Mouse (Mus musculus): ENCODE results near the gene Prox2. TPM values are rescaled to one million over a fixed set of nuclear protein-coding genes. Genes with fewer than 3 reads are reported as not detected.

Gene Prox2
- polyA plus RNA-seq, 1 experiment from 2014 or later = 3.1 TPM

- Histone ChIP-seq H3K9me3 (replicated peaks) (no peaks in the 10 kb centered on the region), H3K27me3 (no peaks in the 10 kb centered on the region), H3K4me2 (replicated peaks) (no peak overlapping the region), H3K4me3 (replicated peaks) (no peak overlapping the region), H3K36me3 (peaks cover 74% of the 10 kb centered on the region), H3K9ac (no peak overlapping the region), H3K27ac (replicated peaks) (no peak overlapping the region), H3K4me1 (peaks cover 11% of the 10 kb centered on the region; the same call in 1 of the 2 replicates)
- no peak for ATAC-seq (ENCODE audit: insufficient number of reproducible peaks, low FRiP score, low TSS enrichment, low read depth)
- 94% methylated on average over 9 of the region's 9 CpGs for WGBS
Measured at GRCm38 (mm10) chr12:85129426-85129978, 18.9 kb upstream of the Prox2 start.

DNA sequence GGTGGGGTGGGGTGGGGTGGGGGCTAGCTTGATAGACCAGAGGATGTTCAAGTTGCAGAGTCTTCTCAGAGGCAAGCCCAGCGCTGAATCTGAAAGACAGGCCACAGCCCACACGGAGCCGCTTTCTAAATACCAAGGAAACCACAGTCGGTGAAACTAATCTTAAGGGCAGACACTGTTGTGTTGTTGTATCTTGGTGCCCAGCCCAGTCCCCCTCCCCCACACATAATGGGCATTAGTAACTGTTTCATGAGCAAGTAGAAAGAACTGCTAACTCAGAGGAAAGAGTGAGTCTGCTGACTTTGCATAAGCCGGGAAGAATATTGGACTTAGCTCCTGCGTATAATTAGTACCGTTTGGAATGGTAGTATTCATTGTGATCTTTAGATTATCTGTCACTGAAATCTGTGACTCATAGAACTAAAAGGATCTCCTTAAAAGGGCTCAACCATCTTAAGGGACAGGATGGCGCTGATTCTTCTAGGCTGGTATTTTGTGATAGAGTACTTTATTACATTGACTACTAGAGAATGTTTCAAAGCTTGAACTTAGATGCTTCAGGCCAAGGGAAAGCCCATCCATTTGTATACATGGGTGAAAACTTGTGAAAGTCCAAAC, 16.5 kb upstream of the Prox2 start:
- Histone ChIP-seq H3K4me1 (peaks cover 11% of the 10 kb centered on the region; the same call in 1 of the 2 replicates), H3K27ac (replicated peaks) (0 out of 2 replicates have a peak overlapping the region, but pooled peaks have one; percentile 28), H3K27me3 (no peaks in the 10 kb centered on the region), H3K4me2 (replicated peaks) (no peak overlapping the region), H3K36me3 (peaks cover 74% of the 10 kb centered on the region), H3K9me3 (replicated peaks) (no peaks in the 10 kb centered on the region), H3K4me3 (replicated peaks) (no peak overlapping the region), H3K9ac (no peak overlapping the region)
- 53% methylated on average over 8 of the region's 8 CpGs for WGBS
- ATAC-seq (ENCODE audit: insufficient number of reproducible peaks, low FRiP score, low TSS enrichment, low read depth) = peak; percentile 47; the same call in 1 of the 2 replicates

GRCm38 (mm10) chr12:85124751-85125150, 14.2 kb upstream of the Prox2 start:
- H3K36me3 ChIP-seq = peaks cover 75% of the 10 kb centered on the region
- WGBS = 94% methylated on average over 5 of the region's 5 CpGs
- no peaks in the 10 kb centered on the region for H3K27me3 ChIP-seq
- H3K27ac ChIP-seq (replicated peaks) = no peak overlapping the region
- H3K9me3 ChIP-seq (replicated peaks) = no peaks in the 10 kb centered on the region
- H3K9ac ChIP-seq = no peak overlapping the region
- peaks cover 11% of the 10 kb centered on the region; the same call in 1 of the 2 replicates for H3K4me1 ChIP-seq
- no peak overlapping the region for H3K4me3 ChIP-seq (replicated peaks)
- H3K4me2 ChIP-seq (replicated peaks) = no peak overlapping the region
- no peak for ATAC-seq (ENCODE audit: insufficient number of reproducible peaks, low FRiP score, low TSS enrichment, low read depth)

- no peaks in the 10 kb centered on the region for H3K27me3 ChIP-seq
- no peak overlapping the region for H3K9ac ChIP-seq
- WGBS = 93% methylated on average over 11 of the region's 11 CpGs
Measured at GRCm38 (mm10) chr12:85123645-85124044, 13.1 kb upstream of the Prox2 start.

DNA sequence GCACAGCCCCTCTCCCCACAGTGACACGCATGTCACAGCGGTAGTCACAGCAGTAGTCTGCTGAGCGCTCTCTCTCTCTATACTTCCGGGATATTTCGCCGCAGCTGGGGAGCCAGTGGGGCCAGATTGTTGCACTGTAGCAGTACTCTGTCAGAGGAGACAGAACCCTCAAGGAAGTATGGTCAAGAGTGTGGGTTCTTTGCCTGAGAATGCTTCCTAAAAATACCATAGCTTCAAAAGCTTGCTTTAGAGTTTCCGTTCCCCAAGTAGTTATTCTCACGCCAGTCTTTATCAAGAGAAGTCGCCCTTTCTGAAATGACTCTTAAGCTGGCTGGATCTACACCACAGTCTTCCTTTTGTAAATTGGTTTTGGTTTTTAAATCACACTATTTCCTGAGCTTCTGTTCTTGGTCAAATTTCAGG, 12.6 kb upstream of the Prox2 start:
- H3K4me2 ChIP-seq (replicated peaks) = no peak overlapping the region
- no peaks in the 10 kb centered on the region for H3K9me3 ChIP-seq (replicated peaks)
- H3K9ac ChIP-seq = no peak overlapping the region
- no peak for ATAC-seq (ENCODE audit: insufficient number of reproducible peaks, low FRiP score, low TSS enrichment, low read depth)
- H3K27me3 ChIP-seq = no peaks in the 10 kb centered on the region
- peaks cover 11% of the 10 kb centered on the region; the same call in 1 of the 2 replicates for H3K4me1 ChIP-seq
- WGBS = 95% methylated on average over 9 of the region's 9 CpGs
- no peak overlapping the region for H3K27ac ChIP-seq (replicated peaks)
- peaks cover 76% of the 10 kb centered on the region for H3K36me3 ChIP-seq
- no peak overlapping the region for H3K4me3 ChIP-seq (replicated peaks)

More at GRCm38 (mm10) chr12:85123645-85124044, 13.1 kb upstream of the Prox2 start:
- no peak overlapping the region for H3K4me2 ChIP-seq (replicated peaks)
- H3K9me3 ChIP-seq (replicated peaks) = no peaks in the 10 kb centered on the region
- H3K4me3 ChIP-seq (replicated peaks) = no peak overlapping the region
- H3K36me3 ChIP-seq = peaks cover 77% of the 10 kb centered on the region
- no peak for ATAC-seq (ENCODE audit: insufficient number of reproducible peaks, low FRiP score, low TSS enrichment, low read depth)
- H3K4me1 ChIP-seq = peaks cover 11% of the 10 kb centered on the region; the same call in 1 of the 2 replicates
- no peak overlapping the region for H3K27ac ChIP-seq (replicated peaks)

DNA sequence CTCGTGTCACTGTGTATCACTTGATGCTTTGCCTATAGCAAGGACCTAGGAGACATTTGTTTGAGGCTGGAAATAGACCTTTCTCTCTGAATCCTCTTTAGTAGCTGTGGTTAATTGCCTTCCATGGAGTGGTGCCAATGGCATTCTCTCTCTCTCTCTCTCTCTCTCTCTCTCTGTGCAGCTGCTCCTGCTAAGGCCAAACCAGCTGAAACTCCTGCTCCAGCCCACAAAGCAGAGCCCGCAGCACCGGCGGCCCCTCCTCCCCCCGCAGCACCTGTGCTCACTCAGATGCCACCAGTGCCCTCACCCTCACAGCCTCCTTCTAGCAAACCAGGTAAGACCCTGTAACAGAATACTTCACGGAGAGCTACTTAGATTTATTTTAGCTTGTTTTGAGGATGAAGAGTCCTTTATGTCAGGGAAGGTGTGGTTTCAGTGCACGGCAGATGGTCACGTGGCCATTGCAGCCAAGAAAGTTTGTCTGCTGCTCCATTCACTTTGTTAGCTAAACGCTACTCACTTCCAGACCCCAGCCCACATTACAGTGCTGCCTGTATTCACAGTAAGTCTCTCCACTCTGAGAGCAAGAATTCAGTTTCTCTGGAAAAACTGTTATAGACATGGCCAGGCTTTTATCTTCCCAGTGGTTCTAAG, 11.4 kb upstream of the Prox2 start:
- Histone ChIP-seq H3K4me1 (peaks cover 8% of the 10 kb centered on the region; the same call in 1 of the 2 replicates), H3K36me3 (peaks cover 69% of the 10 kb centered on the region), H3K27ac (replicated peaks) (no peak overlapping the region), H3K4me3 (replicated peaks) (no peak overlapping the region), H3K27me3 (no peaks in the 10 kb centered on the region), H3K9ac (no peak overlapping the region), H3K4me2 (replicated peaks) (no peak overlapping the region), H3K9me3 (replicated peaks) (no peaks in the 10 kb centered on the region)
- 0 out of 2 replicates have a peak, but pooled peaks have one; percentile 11 for ATAC-seq (ENCODE audit: insufficient number of reproducible peaks, low FRiP score, low TSS enrichment, low read depth)
- 76% methylated on average over 9 of the region's 9 CpGs for WGBS

- no peak overlapping the region for H3K27ac ChIP-seq (replicated peaks)
- ATAC-seq (ENCODE audit: insufficient number of reproducible peaks, low FRiP score, low TSS enrichment, low read depth) = no peak
Measured at GRCm38 (mm10) chr12:85115678-85116077, 5.1 kb upstream of the Prox2 start.

GRCm38 (mm10) chr12:85113917-85114316, 3.4 kb upstream of the Prox2 start:
- over 99% methylated on average over 3 of the region's 3 CpGs for WGBS
- peaks cover 7% of the 10 kb centered on the region for H3K36me3 ChIP-seq

More at GRCm38 (mm10) chr12:85115678-85116077, 5.1 kb upstream of the Prox2 start:
- Histone ChIP-seq H3K36me3 (peaks cover 22% of the 10 kb centered on the region), H3K9ac (no peak overlapping the region), H3K4me3 (replicated peaks) (no peak overlapping the region), H3K4me1 (peaks cover 32% of the 10 kb centered on the region), H3K27me3 (no peaks in the 10 kb centered on the region), H3K4me2 (replicated peaks) (no peak overlapping the region), H3K9me3 (replicated peaks) (no peaks in the 10 kb centered on the region)
- WGBS = 49% methylated on average over 7 of the region's 7 CpGs

DNA sequence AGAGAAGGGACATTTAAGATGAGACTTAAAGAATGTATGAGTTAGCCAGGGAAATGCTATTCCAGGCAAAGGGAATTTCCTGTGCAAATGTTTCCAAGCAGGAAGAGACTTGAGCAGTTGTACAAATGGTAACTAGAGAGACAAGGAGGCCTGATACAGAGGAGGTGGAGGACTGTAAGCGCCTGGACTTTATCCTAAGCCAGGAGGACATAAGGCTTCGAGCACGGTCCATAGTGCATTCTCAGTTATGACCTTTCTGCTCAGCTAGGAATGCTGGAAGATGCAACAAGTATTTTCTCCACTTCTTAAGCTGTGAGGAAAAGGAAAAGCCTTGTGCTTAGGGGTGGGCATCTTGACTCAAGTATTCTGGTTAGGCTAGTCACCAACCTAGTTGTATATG, 2.8 kb upstream of the Prox2 start:
- WGBS = 92% methylated on average over 3 of the region's 3 CpGs
- no peak overlapping the region for H3K4me3 ChIP-seq (replicated peaks)
- H3K9ac ChIP-seq = no peak overlapping the region
- no peak for ATAC-seq (ENCODE audit: insufficient number of reproducible peaks, low FRiP score, low TSS enrichment, low read depth)
- no peaks in the 10 kb centered on the region for H3K9me3 ChIP-seq (replicated peaks)
- H3K4me2 ChIP-seq (replicated peaks) = no peak overlapping the region
- no peaks in the 10 kb centered on the region for H3K27me3 ChIP-seq
- peaks cover 2% of the 10 kb centered on the region for H3K36me3 ChIP-seq
- no peak overlapping the region for H3K27ac ChIP-seq (replicated peaks)
- H3K4me1 ChIP-seq = peaks cover 46% of the 10 kb centered on the region

More at GRCm38 (mm10) chr12:85113917-85114316, 3.4 kb upstream of the Prox2 start:
- ATAC-seq (ENCODE audit: insufficient number of reproducible peaks, low FRiP score, low TSS enrichment, low read depth) = no peak
- H3K9ac ChIP-seq = no peak overlapping the region
- H3K4me3 ChIP-seq (replicated peaks) = no peak overlapping the region
- no peaks in the 10 kb centered on the region for H3K9me3 ChIP-seq (replicated peaks)
- H3K27me3 ChIP-seq = no peaks in the 10 kb centered on the region
- H3K4me2 ChIP-seq (replicated peaks) = no peak overlapping the region
- no peak overlapping the region for H3K27ac ChIP-seq (replicated peaks)
- H3K4me1 ChIP-seq = peaks cover 45% of the 10 kb centered on the region

- H3K9ac ChIP-seq = no peak overlapping the region
- no peak overlapping the region for H3K27ac ChIP-seq (replicated peaks)
- H3K4me2 ChIP-seq (replicated peaks) = peak overlapping the region; percentile 59
- no peaks in the 10 kb centered on the region for H3K9me3 ChIP-seq (replicated peaks)
- H3K27me3 ChIP-seq = no peaks in the 10 kb centered on the region
- no peaks in the 10 kb centered on the region for H3K36me3 ChIP-seq
- WGBS = 77% methylated on average over 7 of the region's 7 CpGs
- 0 out of 2 replicates have a peak overlapping the region, but pooled peaks have one; percentile 84 for H3K4me3 ChIP-seq (replicated peaks)
- ATAC-seq (ENCODE audit: insufficient number of reproducible peaks, low FRiP score, low TSS enrichment, low read depth) = no peak
- H3K4me1 ChIP-seq = peaks cover 46% of the 10 kb centered on the region
Measured at GRCm38 (mm10) chr12:85112550-85113251, 2.1 kb upstream of the Prox2 start.
